Mouse (Mus musculus) ES-E14 (cell line): ENCODE measurements around the gene Mrpl16. TPM values are rescaled to one million over a fixed set of nuclear protein-coding genes. Genes with fewer than 3 reads are reported as not detected.

Source experiments
- DNase-seq: peaks from one replicate; pipeline ENCODE4 v3.0.0-alpha.2; 2013; ENCODE audit warnings: low read depth, low spot score
- H3K27ac ChIP-seq: 2 replicates; pipeline ENCODE4 v1.5.1; 2012; ENCODE audit warnings: low read depth, mild to moderate bottlenecking, low read length, moderate library complexity, mixed read lengths; ENCODE audit not compliant: poor library complexity, insufficient read depth, severe bottlenecking
- H3K36me3 ChIP-seq: 2 replicates; pipeline ENCODE4 v1.6.1; 2012; ENCODE audit warnings: mild to moderate bottlenecking, low read length, moderate library complexity, mixed read lengths; ENCODE audit not compliant: control insufficient read depth, poor library complexity, insufficient read depth, severe bottlenecking
- H3K4me1 ChIP-seq, 2 experiments: fragments of 150-350 bp in 1 of 2; sonication (generic) in 1 of 2; 2 replicates each; pipeline ENCODE4 v1.6.1; 2012; ENCODE audit warnings: low read length in 2 of 2, mild to moderate bottlenecking in 1 of 2, mixed read lengths in 1 of 2; ENCODE audit not compliant: control insufficient read depth in 2 of 2, insufficient read depth in 2 of 2, poor library complexity in 1 of 2
- H3K4me3 ChIP-seq, 2 experiments: fragments of 150-350 bp in 1 of 2; sonication (generic) in 1 of 2; 2 replicates each; pipeline ENCODE4 v1.5.1; 2012; ENCODE audit warnings: low read length in 2 of 2, low read depth in 1 of 2, mild to moderate bottlenecking in 1 of 2, mixed read lengths in 1 of 2; ENCODE audit not compliant: insufficient read depth in 1 of 2, poor library complexity in 1 of 2, severe bottlenecking in 1 of 2
- H3K9ac ChIP-seq: 2 replicates; pipeline ENCODE4 v1.6.1; 2012; ENCODE audit warnings: low read depth, mild to moderate bottlenecking, low read length, mixed read lengths; ENCODE audit not compliant: poor library complexity, insufficient read depth, severe bottlenecking
- H3K9me3 ChIP-seq: fragments of 150-350 bp; sonication (generic); 2 replicates; pipeline ENCODE4 v1.6.1; 2012; ENCODE audit warnings: low read depth, mild to moderate bottlenecking, low read length; ENCODE audit not compliant: control insufficient read depth, insufficient read depth
- CHD2 ChIP-seq: IDR thresholded peaks from 2 replicates; pipeline ENCODE4 v1.6.1; 2014; ENCODE audit warnings: mild to moderate bottlenecking, low read depth, low read length, inconsistent platforms
- HCFC1 ChIP-seq: IDR thresholded peaks from 2 replicates; pipeline ENCODE4 v1.6.1; 2012; ENCODE audit warnings: low read length, inconsistent platforms, borderline replicate concordance; ENCODE audit not compliant: insufficient read depth
- MAFK ChIP-seq: IDR thresholded peaks from 2 replicates; pipeline ENCODE4 v1.6.1; 2014; ENCODE audit warnings: mild to moderate bottlenecking, low read depth, low read length, inconsistent platforms; ENCODE audit not compliant: insufficient read depth
- ZC3H11A ChIP-seq: IDR thresholded peaks from 2 replicates; pipeline ENCODE4 v1.6.1; 2012; ENCODE audit warnings: low read depth, mild to moderate bottlenecking, inconsistent platforms, low read length, borderline replicate concordance
- ZNF384 ChIP-seq: IDR thresholded peaks from 2 replicates; pipeline ENCODE4 v1.6.1; 2012; ENCODE audit warnings: low read depth, low read length, inconsistent platforms
- in situ Hi-C, 2 experiments: fragments of 600-800 bp; cut with MboI; formaldehyde crosslinking; loops; one replicate each; pipeline ENCODE4 v1.15.1; 2025; ENCODE audit warnings: low sequenced_read_pairs in 2 of 2, inconsistent platforms in 1 of 2; ENCODE audit not compliant: unreplicated experiment in 2 of 2
- total RNA-seq: library from RNA; depleted of rRNA; stranded (reverse); fragments of 300-350 nt; gene quantifications from 2 replicates; pipeline ENCODE4 v1.2.3, GENCODE M21; 2012

Mrpl16 gene
- total RNA-seq, 1 experiment: 36.0 TPM

- H3K36me3 ChIP-seq: no peaks in the 10 kb centered on the region
- no peak for TF ChIP-seq ZC3H11A
- no peak for TF ChIP-seq CHD2
- no peak for TF ChIP-seq ZNF384
- TF ChIP-seq HCFC1: no peak
- no peak overlapping the region for H3K4me3 ChIP-seq
- no peak overlapping the region for H3K9ac ChIP-seq
- in situ Hi-C loops: no loop called here
- H3K9me3 ChIP-seq: no peaks in the 10 kb centered on the region
- H3K4me1 ChIP-seq: no peaks in the 10 kb centered on the region
- H3K27ac ChIP-seq: no peak overlapping the region
- no peak for DNase-seq
Observed at GRCm38 (mm10) chr19:11766413-11766812, 3.8 kb upstream of the Mrpl16 start.

DNA sequence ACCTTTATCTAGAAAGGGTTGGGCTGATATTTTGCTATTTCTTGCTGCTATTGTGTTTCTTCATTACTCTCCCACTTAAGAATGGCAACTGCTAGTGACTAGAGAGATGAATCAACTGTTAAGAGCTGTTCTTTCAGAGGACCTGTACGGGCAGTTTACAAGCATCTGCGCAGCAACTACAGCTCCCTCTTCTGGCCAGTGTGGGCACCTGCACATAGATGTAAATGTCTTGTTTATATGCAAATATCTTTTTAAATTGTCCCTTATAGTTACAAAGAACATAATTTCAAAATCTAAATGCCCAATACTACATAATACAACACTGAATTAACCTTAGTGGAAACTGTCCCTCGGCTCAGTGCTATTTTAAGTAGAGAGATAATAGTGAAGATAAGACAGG is 2.0 kb upstream of the Mrpl16 start:
- H3K9me3 ChIP-seq: no peaks in the 10 kb centered on the region
- H3K27ac ChIP-seq: no peak overlapping the region
- no peaks in the 10 kb centered on the region for H3K4me1 ChIP-seq
- TF ChIP-seq CHD2 (no peak), HCFC1 (no peak), ZC3H11A (peak; percentile 71; the same call in 1 of the 2 replicates), ZNF384 (no peak)
- in situ Hi-C loops: no loop called here
- H3K36me3 ChIP-seq: no peaks in the 10 kb centered on the region
- no peak for DNase-seq
- H3K9ac ChIP-seq: no peak overlapping the region
- H3K4me3 ChIP-seq: no peak overlapping the region

DNA sequence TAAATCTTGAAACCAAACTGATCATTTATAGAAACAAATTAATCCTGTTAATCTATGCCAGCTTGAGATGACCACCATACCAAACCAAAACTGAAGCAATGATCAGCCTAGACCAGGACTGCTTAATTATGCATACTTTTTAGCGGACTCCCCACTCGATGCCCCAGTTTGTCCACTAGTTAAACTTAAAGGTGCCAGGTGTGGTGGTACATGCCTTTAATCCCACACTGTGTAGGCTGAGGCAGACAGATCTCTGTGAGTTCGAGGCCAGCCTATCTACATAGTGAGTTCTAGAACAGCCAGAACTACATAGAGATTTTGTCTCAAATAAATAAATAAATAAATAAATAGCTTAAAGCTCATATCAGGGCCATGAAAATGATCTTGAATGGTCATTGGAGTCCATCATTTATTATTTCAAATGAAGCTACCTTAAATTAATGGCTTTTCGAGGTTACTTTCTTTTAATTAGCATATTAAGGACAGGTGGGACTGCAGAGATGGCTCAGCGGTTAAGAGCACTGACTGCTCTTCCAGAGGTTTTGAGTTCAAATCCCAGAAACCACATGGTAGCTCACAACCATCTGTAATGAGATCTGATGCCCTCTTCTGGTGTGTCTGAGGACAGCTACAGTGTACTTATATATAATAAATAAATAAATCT is 802 bp upstream of the Mrpl16 start:
- Histone ChIP-seq H3K36me3 (peaks cover 6% of the 10 kb centered on the region), H3K9me3 (no peaks in the 10 kb centered on the region), H3K27ac (no peak overlapping the region), H3K9ac (no peak overlapping the region), H3K4me1 (no peaks in the 10 kb centered on the region), H3K4me3 (peak overlapping the region in 1 of 2 experiments; percentile 88; a peak in 2 of 4 replicates)
- TF ChIP-seq ZC3H11A: no peak
- TF ChIP-seq HCFC1: no peak
- TF ChIP-seq ZNF384: no peak
- no peak for TF ChIP-seq CHD2
- TF ChIP-seq MAFK: no peak
- in situ Hi-C loops: no loop called here
- no peak for DNase-seq

- peak; percentile 54 for DNase-seq
- peaks cover 19% of the 10 kb centered on the region for H3K36me3 ChIP-seq
- H3K9me3 ChIP-seq: no peaks in the 10 kb centered on the region
- no peak overlapping the region for H3K4me3 ChIP-seq
- in situ Hi-C loops: no loop called here
- H3K4me1 ChIP-seq: no peaks in the 10 kb centered on the region
- TF ChIP-seq MAFK (no peak), ZC3H11A (peak; percentile 82; the same call in 1 of the 2 replicates)
- H3K9ac ChIP-seq: no peak overlapping the region
- no peak overlapping the region for H3K27ac ChIP-seq
Observed at GRCm38 (mm10) chr19:11777191-11777865, 7.1 kb downstream of the Mrpl16 start.
